8 mouse cellular contexts compared by ENCODE assay signal in genomic region chr5:99978699-99979442, GRCm38 (mm10). TPM values are rescaled to one million over a fixed set of nuclear protein-coding genes. Genes with fewer than 3 reads are reported as not detected.
DNase-seq lines count a peak whose midpoint lies in the region; ATAC-seq and TF ChIP-seq lines count a peak whose summit lies in the region.

Hnrnpd (minus strand) TSS chr5:99978938.
4930524J08Rik (plus strand) TSS chr5:99979061.

- H3K9ac ChIP-seq in embryonic facial prominence, embryonic 12.5 days: peak within 1 kb of the TSS; percentile 99
- H3K9ac ChIP-seq in limb, embryonic 11.5 days (ENCODE audit: low read length): peak within 1 kb of the TSS; percentile 98
- peak within 1 kb of the TSS; percentile 97 for H3K9ac ChIP-seq in midbrain, embryonic 13.5 days (replicated peaks)

- peak; percentile 55 for TF ChIP-seq POLR2A in kidney, adult 2 months (IDR thresholded peaks at IDR 0.05; ENCODE audit: low read depth, low read length)
- TF ChIP-seq POLR2A in small intestine, adult 2 months (IDR thresholded peaks at IDR 0.05; ENCODE audit: low read depth, low read length): peak; percentile 85

- H3K4me2 ChIP-seq in embryonic facial prominence, embryonic 12.5 days (replicated peaks): peak within 1 kb of the TSS; percentile 82
- H3K4me2 ChIP-seq in limb, embryonic 11.5 days (ENCODE audit: low read depth, severe bottlenecking): peak within 1 kb of the TSS; percentile 61
- peak within 1 kb of the TSS; percentile 88 for H3K4me2 ChIP-seq in midbrain, embryonic 13.5 days (replicated peaks)

- peak within 1 kb of the TSS; percentile 94 for H3K4me3 ChIP-seq in embryonic facial prominence, embryonic 12.5 days
- H3K4me3 ChIP-seq in kidney, adult 2 months (ENCODE audit: insufficient read depth, low read depth, low read length): peak within 1 kb of the TSS; percentile 99
- peak within 1 kb of the TSS; percentile 98 for H3K4me3 ChIP-seq in limb, embryonic 11.5 days (ENCODE audit: low read depth, low read length)
- H3K4me3 ChIP-seq in midbrain, embryonic 13.5 days (replicated peaks): peak within 1 kb of the TSS; percentile 93
- peak within 1 kb of the TSS; percentile 86 for H3K4me3 ChIP-seq in small intestine, adult 2 months (ENCODE audit: low read depth, low read length)

- H3K4me1 ChIP-seq in embryonic facial prominence, embryonic 12.5 days: peaks cover 17% of the 10 kb centered on the region
- H3K4me1 ChIP-seq in kidney, adult 2 months (ENCODE audit: control insufficient read depth, insufficient read depth, low read length): peaks cover 15% of the 10 kb centered on the region
- peaks cover 7% of the 10 kb centered on the region for H3K4me1 ChIP-seq in limb, embryonic 11.5 days (ENCODE audit: control insufficient read depth, insufficient read depth, low read length)
- peaks cover 37% of the 10 kb centered on the region for H3K4me1 ChIP-seq in midbrain, embryonic 13.5 days (replicated peaks)
- H3K4me1 ChIP-seq in small intestine, adult 2 months (ENCODE audit: control insufficient read depth, insufficient read depth, insufficient read length, low read length): peaks cover 6% of the 10 kb centered on the region; the same call in 1 of the 2 replicates

- under 1% methylated on average over 96 of the region's 97 CpGs for WGBS in embryonic facial prominence, embryonic 12.5 days
- under 1% methylated on average over 94 of the region's 97 CpGs for WGBS in kidney, adult 2 months
- under 1% methylated on average over 82 of the region's 97 CpGs for WGBS in limb, embryonic 11.5 days
- under 1% methylated on average over 94 of the region's 97 CpGs for WGBS in midbrain, embryonic 13.5 days
- WGBS in small intestine, adult 2 months: under 1% methylated on average over 97 of the region's 97 CpGs

- peak; percentile 95 for DNase-seq in 3T3-L1 (ENCODE audit: low read depth, low spot score)
- DNase-seq in adrenal gland, postnatal 36 days: peak; percentile 95
- DNase-seq in heart, adult 18-20 months: peak; percentile 92 to 97
- DNase-seq in kidney, adult 2 months: peak; percentile 98
- peak; percentile 98 for DNase-seq in limb, embryonic 11.5 days (ENCODE audit: low spot score)

- 0 out of 2 replicates have a peak, but pooled peaks cover 5% of the 10 kb centered on the region for H3K36me3 ChIP-seq in embryonic facial prominence, embryonic 12.5 days
- H3K36me3 ChIP-seq in kidney, adult 2 months (ENCODE audit: control insufficient read depth, insufficient read depth, low read length): no peaks in the 10 kb centered on the region
- H3K36me3 ChIP-seq in limb, embryonic 11.5 days (ENCODE audit: control insufficient read depth, insufficient read depth, low read length): peaks cover under 1% of the 10 kb centered on the region; the same call in 1 of the 2 replicates
- H3K36me3 ChIP-seq in midbrain, embryonic 13.5 days: no peaks in the 10 kb centered on the region
- H3K36me3 ChIP-seq in small intestine, adult 2 months (ENCODE audit: control insufficient read depth, insufficient read depth, low read length): peaks cover 3% of the 10 kb centered on the region

- no peak for TF ChIP-seq CTCF in kidney, adult 2 months (conservative IDR thresholded peaks at IDR 0.05; ENCODE audit: insufficient read depth, insufficient read length, low read depth, low read length)
- TF ChIP-seq CTCF in small intestine, adult 2 months (IDR thresholded peaks at IDR 0.05; ENCODE audit: extremely low read depth, insufficient read length, insufficient replicate concordance, low read depth, low read length): no peak

- H3K27ac ChIP-seq in embryonic facial prominence, embryonic 12.5 days: peak within 1 kb of the TSS; percentile 100
- peak within 1 kb of the TSS; percentile 100 for H3K27ac ChIP-seq in kidney, adult 2 months (ENCODE audit: insufficient read depth, low read depth, low read length)
- H3K27ac ChIP-seq in limb, embryonic 11.5 days (replicated peaks; ENCODE audit: low read depth, low read length): peak within 1 kb of the TSS; percentile 98
- peak within 1 kb of the TSS; percentile 99 for H3K27ac ChIP-seq in midbrain, embryonic 13.5 days
- peak within 1 kb of the TSS; percentile 88 for H3K27ac ChIP-seq in small intestine, adult 2 months (ENCODE audit: insufficient read depth, low read depth, low read length)

- peak; percentile 96 for ATAC-seq in embryonic facial prominence, embryonic 12.5 days (ENCODE audit: insufficient number of reproducible peaks, insufficient read depth, low FRiP score, low TSS enrichment)
- ATAC-seq in limb, embryonic 11.5 days (ENCODE audit: insufficient number of reproducible peaks, low FRiP score, low TSS enrichment, low read depth): peak; percentile 95
- peak; percentile 98 for ATAC-seq in midbrain, embryonic 13.5 days

- no peaks in the 10 kb centered on the region for H3K27me3 ChIP-seq in embryonic facial prominence, embryonic 12.5 days
- H3K27me3 ChIP-seq in kidney, adult 2 months (replicated peaks; ENCODE audit: control insufficient read depth, insufficient read depth, low read length): no peaks in the 10 kb centered on the region
- no peaks in the 10 kb centered on the region for H3K27me3 ChIP-seq in limb, embryonic 11.5 days (ENCODE audit: control insufficient read depth, insufficient read depth, low read length)
- no peaks in the 10 kb centered on the region for H3K27me3 ChIP-seq in midbrain, embryonic 13.5 days
- H3K27me3 ChIP-seq in small intestine, adult 2 months (ENCODE audit: control insufficient read depth, insufficient read depth, low read length): no peaks in the 10 kb centered on the region

- no peaks in the 10 kb centered on the region for H3K9me3 ChIP-seq in embryonic facial prominence, embryonic 12.5 days
- no peaks in the 10 kb centered on the region for H3K9me3 ChIP-seq in limb, embryonic 11.5 days (ENCODE audit: control insufficient read depth, low read length)
- no peaks in the 10 kb centered on the region for H3K9me3 ChIP-seq in midbrain, embryonic 13.5 days

RNA-seq across cellular contexts. Expression of gene Hnrnpd, which starts in this region (rescaled TPM):
- total RNA-seq in adrenal gland, postnatal 36 days (2021): 100 to 1,000 TPM; 131 to 138 TPM
- 453 and 502 TPM in 2 replicates for polyA plus RNA-seq in embryonic facial prominence, embryonic 12.5 days (2016; fragmentation: Nextera tagmentation; extraction: Ambion mirVana)
- 10 to 100 TPM; 86.2 to 86.6 TPM for total RNA-seq in heart, adult 18-20 months (2021)
- polyA plus RNA-seq in kidney, adult 2 months (2012; rRNA removed): 20.3 and 21.2 TPM in 2 replicates
- 294 and 310 TPM in 2 replicates for polyA plus RNA-seq in limb, embryonic 11.5 days (2014; fragmentation: Nextera tagmentation; extraction: Ambion mirVana)
- 135 and 217 TPM in 2 replicates for polyA plus RNA-seq in midbrain, embryonic 13.5 days (2015; fragmentation: Nextera tagmentation; extraction: Ambion mirVana)
- polyA plus RNA-seq in small intestine, adult 2 months (2012; rRNA removed): 22.4 and 79.4 TPM in 2 replicates

RNA-seq across cellular contexts. Expression of gene 4930524J08Rik, which starts in this region (rescaled TPM):
- total RNA-seq in adrenal gland, postnatal 36 days (2021): 1 to 10 TPM; 1.2 to 2.2 TPM
- polyA plus RNA-seq in embryonic facial prominence, embryonic 12.5 days (2016; fragmentation: Nextera tagmentation; extraction: Ambion mirVana): 2.2 and 3.0 TPM in 2 replicates
- under 1 TPM; 0.47 to 0.87 TPM for total RNA-seq in heart, adult 18-20 months (2021)
- polyA plus RNA-seq in kidney, adult 2 months (2012; rRNA removed): 1.8 and 4.1 TPM in 2 replicates
- polyA plus RNA-seq in limb, embryonic 11.5 days (2014; fragmentation: Nextera tagmentation; extraction: Ambion mirVana): 2.3 and 3.4 TPM in 2 replicates
- 3.4 and 4.0 TPM in 2 replicates for polyA plus RNA-seq in midbrain, embryonic 13.5 days (2015; fragmentation: Nextera tagmentation; extraction: Ambion mirVana)
- 1.8 and 5.6 TPM in 2 replicates for polyA plus RNA-seq in small intestine, adult 2 months (2012; rRNA removed)

Comparison
In these comparisons a context has a peak if more than half of its experiments do, and no peak if none do; other contexts are left out.
1. Peak in every context shown above with its lines: DNase-seq, ATAC-seq, H3K4me3 ChIP-seq and H3K27ac ChIP-seq.